Mouse (Mus musculus) bone marrow macrophage, adult 2 months (primary cell): ENCODE results near the gene Bcas2.
"Not testable (repeated sequence)": the region's sequence is repeated elsewhere in the genome, so short reads cannot be mapped to it uniquely, and the experiment has no call there.

Source experiments
- CTCF ChIP-seq: IDR thresholded peaks from 2 replicates; pipeline ENCODE4 v1.5.1; 2012; ENCODE audit warnings: low read depth, mild to moderate bottlenecking, low read length, moderate library complexity
- POLR2A ChIP-seq: IDR thresholded peaks from 2 replicates; pipeline ENCODE4 v1.6.1; 2012; ENCODE audit warnings: mild to moderate bottlenecking, low read depth, low read length, borderline replicate concordance

DNA sequence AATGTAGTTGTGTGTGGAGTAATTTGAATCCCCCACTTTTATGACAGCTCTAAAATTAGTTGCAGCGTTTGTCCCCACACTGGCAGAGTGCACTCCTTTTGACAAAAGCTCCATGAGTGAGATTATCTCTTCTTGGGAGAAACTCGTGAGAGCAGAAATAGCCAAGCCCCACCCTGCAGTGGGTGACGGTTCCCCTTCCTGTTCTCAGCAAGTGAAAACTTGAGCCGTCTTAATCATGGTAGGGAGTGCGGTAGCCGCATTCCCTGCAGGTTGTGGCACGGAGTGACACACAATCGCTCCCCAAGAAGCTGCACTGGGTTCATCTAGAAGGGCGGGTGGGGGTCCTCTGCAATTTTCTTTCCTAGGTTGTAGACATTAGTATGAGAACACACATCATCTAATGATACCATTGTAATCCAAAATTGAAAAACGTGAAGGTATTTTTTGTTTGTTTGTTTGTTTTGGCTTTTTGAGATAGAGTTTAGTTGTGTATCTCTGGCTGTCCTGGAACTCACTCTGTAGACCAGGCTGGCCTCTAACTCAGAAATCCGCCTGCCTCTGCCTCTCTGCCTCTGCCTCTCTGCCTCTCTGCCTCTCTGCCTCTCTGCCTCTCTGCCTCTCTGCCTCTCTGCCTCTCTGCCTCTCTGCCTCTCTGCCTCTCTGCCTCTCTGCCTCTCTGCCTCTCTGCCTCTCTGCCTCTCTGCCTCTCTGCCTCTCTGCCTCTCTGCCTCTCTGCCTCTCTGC, 31.2 kb upstream of the Bcas2 start:
- TF ChIP-seq CTCF: not testable (repeated sequence)
- TF ChIP-seq POLR2A: peak; percentile 75; the same call in 1 of the 2 replicates
